Mouse (Mus musculus) kidney, postnatal 25 days (tissue): ENCODE results near the gene Olfr1251.
"Not testable (repeated sequence)": the region's sequence is repeated elsewhere in the genome, so short reads cannot be mapped to it uniquely, and the experiment has no call there.

Source experiments
- DNase-seq, 2 experiments: peaks; one replicate each; pipeline ENCODE4 v3.0.0; 2021; ENCODE audit warnings: mixed read lengths in 2 of 2

The Olfr1251 gene

DNA sequence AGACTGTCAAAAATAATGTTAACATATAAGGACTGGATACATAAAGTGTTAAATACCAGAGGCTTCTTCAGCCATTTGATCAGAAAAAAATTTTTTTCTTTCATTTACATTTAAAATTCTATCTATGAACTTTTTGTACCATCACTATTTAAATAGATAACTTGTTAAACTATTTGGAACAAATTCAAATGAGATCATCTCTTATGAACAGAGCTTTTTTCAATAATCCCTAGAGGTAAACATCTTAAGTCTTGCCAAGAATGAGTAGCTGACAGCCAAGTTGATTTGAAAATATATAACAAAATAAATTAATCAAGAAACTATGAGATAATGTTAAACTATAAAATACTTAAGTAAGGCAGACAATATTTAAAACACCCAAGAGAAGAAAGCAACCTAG is at the start of gene Olfr1251:
Gene Olfr1251, minus strand, starts transcription at position 101 of the 400 bp plus-strand sequence.
- DNase-seq: no peak

- DNase-seq: peak in 1 of 2 experiments; percentile 24
Measured at GRCm38 (mm10) chr2:89691980-89692379, 20.2 kb upstream of the Olfr1251 start.

GRCm38 (mm10) chr2:89661367-89661766 is 10.4 kb downstream of the Olfr1251 start, which contains the start of gene Olfr1250:
TSS of gene Olfr1250 (minus strand) at chr2:89661467.
- no peak for DNase-seq

DNA sequence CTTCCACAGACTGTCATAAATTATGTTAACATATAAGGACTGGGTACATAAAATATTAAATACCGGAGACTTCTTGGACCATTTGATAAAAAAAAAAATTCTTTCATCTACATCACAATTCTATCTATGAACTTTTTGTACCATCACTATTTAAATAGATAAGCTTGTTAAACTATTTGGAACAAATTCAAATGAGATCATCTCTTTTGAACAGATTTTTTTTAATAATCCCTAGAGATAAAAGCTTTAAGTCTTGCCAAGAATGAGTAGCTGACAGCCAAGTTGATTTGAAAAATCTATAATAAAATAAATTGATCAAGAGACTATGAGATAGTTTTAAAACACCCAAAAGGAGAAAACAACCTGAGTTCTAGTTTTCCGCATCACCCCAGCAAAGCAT is 36.9 kb downstream of the Olfr1251 start, which contains the start of gene Olfr1249:
Gene Olfr1249, minus strand, starts transcription at position 101 of the 400 bp plus-strand sequence.
- DNase-seq: no peak

GRCm38 (mm10) chr2:89618145-89618544 is 53.6 kb downstream of the Olfr1251 start, which contains the start of gene Olfr1248:
TSS of gene Olfr1248 (minus strand) at chr2:89618245.
- not testable (repeated sequence) for DNase-seq
